In the genomic region with DNA sequence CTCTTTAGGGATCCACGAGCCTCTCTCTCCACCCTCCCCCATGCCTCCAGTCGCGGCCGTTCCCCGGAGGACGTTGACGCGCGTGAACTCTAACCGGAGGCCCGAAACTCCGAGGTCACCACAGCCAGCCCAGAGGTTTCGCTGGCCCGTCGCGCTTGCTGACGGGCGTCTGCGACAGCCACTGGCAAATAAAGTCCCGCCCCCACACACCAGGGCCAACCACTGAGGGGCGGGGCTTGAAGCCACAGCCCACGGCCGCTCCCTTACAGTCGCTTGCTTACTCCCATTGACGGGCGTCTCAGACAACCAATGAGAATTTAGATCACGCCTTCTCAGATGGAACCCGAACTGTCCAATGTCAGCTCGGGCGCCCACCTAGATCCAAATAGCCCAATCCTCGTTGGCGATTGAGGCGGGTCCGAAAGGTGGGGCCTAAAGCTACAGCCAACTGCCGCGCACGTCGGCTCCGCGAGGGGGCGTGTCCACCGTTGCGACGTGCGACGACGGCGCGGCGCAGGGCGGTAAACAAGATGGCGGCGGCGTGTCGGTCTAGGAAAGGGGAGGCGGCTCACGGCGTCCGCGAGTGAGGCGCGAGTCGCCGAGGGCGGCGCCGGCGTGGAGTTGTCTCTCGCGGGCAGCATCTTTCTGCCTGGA, we compare ENCODE assay signal across 8 mouse cellular contexts. TPM values are rescaled to one million over a fixed set of nuclear protein-coding genes. Genes with fewer than 3 reads are reported as not detected.
DNase-seq lines count a peak whose midpoint lies in the region; ATAC-seq lines count a peak whose summit lies in the region.

Gene Stk11 (plus strand): TSS at position 514 of the 654 bp plus-strand sequence.

- WGBS in hindbrain, embryonic 14.5 days = under 1% methylated on average over 69 of the region's 70 CpGs

- DNase-seq in R1 (ENCODE audit: low read depth, low spot score) = peak; percentile 100
- peak; percentile 97 to 100 for DNase-seq in cerebellum, postnatal 25 days
- DNase-seq in frontal cortex, postnatal 25 days (ENCODE audit: low spot score in 2 of 2) = peak; percentile 95 to 99
- peak; percentile 100 for DNase-seq in hindbrain, embryonic 14.5 days (ENCODE audit: low spot score)
- peak; percentile 98 for DNase-seq in layer of hippocampus, postnatal 36 days
- DNase-seq in lung, postnatal 36 days = peak; percentile 100
- DNase-seq in retina, postnatal 1 day = peak; percentile 100
- DNase-seq in urinary bladder, adult 18-20 months (ENCODE audit: low spot score in 2 of 2) = peak; percentile 90 to 99

- H3K27ac ChIP-seq in hindbrain, embryonic 14.5 days = peak within 1 kb of the TSS; percentile 82

- peak within 1 kb of the TSS; percentile 92 for H3K9ac ChIP-seq in hindbrain, embryonic 14.5 days

- H3K4me3 ChIP-seq in hindbrain, embryonic 14.5 days (replicated peaks; ENCODE audit: low read length) = peak within 1 kb of the TSS; percentile 87

- H3K36me3 ChIP-seq in hindbrain, embryonic 14.5 days (replicated peaks; ENCODE audit: control insufficient read depth, insufficient read depth) = peaks cover 12% of the 10 kb centered on the region

- H3K4me2 ChIP-seq in hindbrain, embryonic 14.5 days (replicated peaks) = peak within 1 kb of the TSS; percentile 84

- H3K27me3 ChIP-seq in hindbrain, embryonic 14.5 days (ENCODE audit: control insufficient read depth, insufficient read depth, low read length) = 0 out of 2 replicates have a peak, but pooled peaks cover 2% of the 10 kb centered on the region

- ATAC-seq in hindbrain, embryonic 14.5 days (ENCODE audit: low FRiP score) = peak; percentile 98

- no peaks in the 10 kb centered on the region for H3K9me3 ChIP-seq in hindbrain, embryonic 14.5 days (ENCODE audit: control insufficient read depth, low read length)

- peaks cover 30% of the 10 kb centered on the region for H3K4me1 ChIP-seq in hindbrain, embryonic 14.5 days (replicated peaks; ENCODE audit: control insufficient read depth, insufficient read depth, low read length)

RNA-seq across cellular contexts. Expression of gene Stk11, which starts in this region (rescaled TPM):
- polyA plus RNA-seq in hindbrain, embryonic 14.5 days (2014; fragmentation: Nextera tagmentation; extraction: Ambion mirVana) = 20.2 and 24.6 TPM in 2 replicates
- 10 to 100 TPM; 93.3 to 95.9 TPM for total RNA-seq in layer of hippocampus, postnatal 36 days (2021)

Comparison
In these comparisons a context has a peak if more than half of its experiments do, and no peak if none do; other contexts are left out.
1. Peak in every context shown above with its lines: DNase-seq, ATAC-seq, H3K4me3 ChIP-seq and H3K27ac ChIP-seq.